ENCODE assay signal across 26 mouse cellular contexts in genomic region chr1:71272077-71272476, GRCm38 (mm10).
DNase-seq lines count a peak whose midpoint lies in the region; ATAC-seq and TF ChIP-seq lines count a peak whose summit lies in the region.
"Had no signal": no experiment of that assay in that cellular context is flagged by ENCODE, and none has a peak within 500 bp of the region (broad histone marks: within the 10 kb centered on the region; RNA-seq: fewer than 3 reads in every experiment).

No protein-coding gene starts in this region.

- H3K4me3 ChIP-seq in left cerebral cortex, adult 2 months, result peak overlapping the region; percentile 38
- H3K4me3 ChIP-seq: heart, embryonic 10.5 days; hindbrain, embryonic 12.5 days; limb, embryonic 10.5 days; liver, embryonic 15.5 days; midbrain, embryonic 15.5 days; neural tube, embryonic 12.5 days had no signal

- no peak for DNase-seq in frontal cortex, postnatal 25 days (ENCODE audit: low spot score in 2 of 2)
- DNase-seq in left cerebral cortex, adult 2 months (ENCODE audit: extremely low spot score in 1 of 2, low spot score in 2 of 2), result no peak
- no peak for DNase-seq in left cerebral cortex, adult 8-10 months (ENCODE audit: low spot score in 2 of 2)
- DNase-seq in right cerebral cortex, postnatal 14 days, result peak; percentile 8
- no peak for DNase-seq in right cerebral cortex, adult 18-20 months
- DNase-seq in urinary bladder, postnatal 25 days (ENCODE audit: low spot score), result no peak
- DNase-seq: adrenal gland, adult 2 months; B cell, adult 2 months; cerebellum, adult 11-12 months; cerebellum, postnatal 10 days; gastrocnemius, postnatal 10 days; heart, postnatal 14 days; kidney, adult 18-20 months; kidney, postnatal 4 days; liver had no signal

- TF ChIP-seq CTCF in left cerebral cortex, adult 2 months (IDR thresholded peaks at IDR 0.05), result no peak

- ATAC-seq in frontal cortex, adult (ENCODE audit: low TSS enrichment), result peak; percentile 92
- ATAC-seq: inflammation-experienced regulatory T-cells, adult 6 months; midbrain, embryonic 15.5 days; Patski had no signal

- peak overlapping the region; percentile 11; the same call in 1 of the 2 replicates for H3K27ac ChIP-seq in left cerebral cortex, adult 2 months
- H3K27ac ChIP-seq: heart, embryonic 10.5 days; hindbrain, embryonic 12.5 days; limb, embryonic 10.5 days; liver, embryonic 15.5 days; macrophage; midbrain, embryonic 15.5 days; neural tube, embryonic 12.5 days; stomach, postnatal 0 days had no signal

- intact Hi-C loops in left cerebral cortex, adult 2 months (cut with DNase I), result no loop called here
